Mouse (Mus musculus) liver, embryonic 11.5 days (tissue): ENCODE measurements around the gene Sub1. TPM values are rescaled to one million over a fixed set of nuclear protein-coding genes. Genes with fewer than 3 reads are reported as not detected.

Source experiments
- ATAC-seq: fragments of 200-750 bp; cut with Nextera tagmentation; replicated peaks from 2 replicates; pipeline ENCODE4 v1.8.0; 2017; ENCODE audit warnings: moderate number of reproducible peaks, mild to moderate bottlenecking, moderate TSS enrichment, moderate library complexity; ENCODE audit not compliant: low FRiP score
- DNase-seq: peaks from one replicate; pipeline ENCODE4 v3.0.0-alpha.2; 2017; ENCODE audit warnings: low spot score
- H3K27ac ChIP-seq: fragments of 300-500 bp; sonication (generic); 2 replicates; pipeline ENCODE4 v1.5.1; 2014; ENCODE audit warnings: mild to moderate bottlenecking, low read depth, low read length, control low read depth
- H3K27me3 ChIP-seq: fragments of 300-500 bp; sonication (generic); replicated peaks from 2 replicates; pipeline ENCODE4 v1.6.1; 2014; ENCODE audit warnings: low read length, mixed read lengths; ENCODE audit not compliant: control insufficient read depth, insufficient read depth
- H3K36me3 ChIP-seq: fragments of 300-500 bp; sonication (generic); 2 replicates; pipeline ENCODE4 v1.6.1; 2014; ENCODE audit warnings: mild to moderate bottlenecking, low read length, moderate library complexity, mixed read lengths; ENCODE audit not compliant: control insufficient read depth, insufficient read depth
- H3K4me1 ChIP-seq: fragments of 300-500 bp; sonication (generic); replicated peaks from 2 replicates; pipeline ENCODE4 v1.6.1; 2014; ENCODE audit warnings: low read length, mixed read lengths; ENCODE audit not compliant: control insufficient read depth, insufficient read depth
- H3K4me2 ChIP-seq: fragments of 300-500 bp; sonication (generic); 2 replicates; pipeline ENCODE4 v1.6.1; 2014; ENCODE audit warnings: mild to moderate bottlenecking, control low read depth, moderate library complexity
- H3K4me3 ChIP-seq: fragments of 300-500 bp; sonication (generic); 2 replicates; pipeline ENCODE4 v1.5.1; 2014; ENCODE audit warnings: low read depth, low read length, control low read depth
- H3K9ac ChIP-seq: fragments of 300-500 bp; sonication (generic); 2 replicates; pipeline ENCODE4 v1.6.1; 2014; ENCODE audit warnings: low read depth, low read length, control low read depth
- H3K9me3 ChIP-seq: fragments of 300-500 bp; sonication (generic); 2 replicates; pipeline ENCODE4 v1.6.1; 2016; ENCODE audit warnings: low read length, inconsistent platforms, mixed read lengths; ENCODE audit not compliant: control insufficient read depth
- WGBS: fragments of 180-500 bp; shearing (Covaris S2); extraction: QIAGEN DNeasy Blood & Tissue Kit; methylation state at CpG from one replicate; pipeline ENCODE4 v1.1.7; 2014; 5-methylcytosine and 5-hydroxymethylcytosine counted together
- polyA plus RNA-seq: library from polyadenylated mRNA; unstranded; fragments of >200 nt; fragmentation: Nextera tagmentation; extraction: Ambion mirVana; gene quantifications from 2 replicates; pipeline ENCODE4 v1.2.1, GENCODE M21; 2014

The Sub1 gene
- polyA plus RNA-seq, 1 experiment from 2014 or later, result 790 TPM

- H3K9me3 ChIP-seq, result no peaks in the 10 kb centered on the region
- H3K9ac ChIP-seq, result no peak overlapping the region
- no peaks in the 10 kb centered on the region for H3K36me3 ChIP-seq
- no peak overlapping the region for H3K27ac ChIP-seq
- H3K4me1 ChIP-seq, result no peaks in the 10 kb centered on the region
- no peak overlapping the region for H3K4me3 ChIP-seq
- WGBS, result 84% methylated on average over 3 of the region's 3 CpGs
- no peak overlapping the region for H3K4me2 ChIP-seq
- ATAC-seq, result no peak
- no peak for DNase-seq
- H3K27me3 ChIP-seq, result no peaks in the 10 kb centered on the region
These were observed 47.3 kb downstream of the Sub1 start for GRCm38 (mm10) chr15:11949490-11949889.

DNA sequence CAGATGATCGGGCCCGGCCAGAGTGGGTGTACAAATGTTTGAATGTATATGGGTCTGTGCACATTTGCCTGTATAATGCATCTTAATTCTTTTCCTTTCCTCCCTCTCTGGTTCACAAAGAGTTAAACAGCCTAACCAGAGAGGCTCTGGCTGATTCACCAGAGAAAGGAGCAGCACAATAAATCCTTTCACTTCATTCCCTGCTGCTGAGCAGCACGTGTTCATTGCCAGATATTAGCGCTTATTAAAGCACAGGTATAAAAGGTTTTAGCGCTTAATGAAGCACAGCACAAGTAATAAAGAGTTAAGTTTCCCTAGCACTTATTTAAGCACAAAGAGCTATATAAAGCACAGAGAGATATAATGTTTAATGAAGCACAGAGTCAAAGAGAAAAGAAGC, 55.9 kb downstream of the Sub1 start:
- DNase-seq, result no peak
- ATAC-seq, result no peak
- Histone ChIP-seq H3K4me1 (no peaks in the 10 kb centered on the region), H3K4me3 (no peak overlapping the region), H3K27ac (no peak overlapping the region), H3K4me2 (no peak overlapping the region), H3K9ac (no peak overlapping the region), H3K36me3 (no peaks in the 10 kb centered on the region), H3K9me3 (no peaks in the 10 kb centered on the region), H3K27me3 (no peaks in the 10 kb centered on the region)
- WGBS, result 81% methylated on average over 5 of the region's 5 CpGs

Other genes with a start within 250 kb of the Sub1 start
- 6.4 and 6.6 TPM in 2 replicates for gene Npr3, start 89.7 kb downstream of the Sub1 start, polyA plus RNA-seq
- gene Zfr, start 120.8 kb upstream of the Sub1 start, polyA plus RNA-seq, result 86.0 and 87.3 TPM in 2 replicates
- 19.6 and 23.0 TPM in 2 replicates for gene Mtmr12, start 208.0 kb upstream of the Sub1 start, polyA plus RNA-seq